In the genomic region with DNA sequence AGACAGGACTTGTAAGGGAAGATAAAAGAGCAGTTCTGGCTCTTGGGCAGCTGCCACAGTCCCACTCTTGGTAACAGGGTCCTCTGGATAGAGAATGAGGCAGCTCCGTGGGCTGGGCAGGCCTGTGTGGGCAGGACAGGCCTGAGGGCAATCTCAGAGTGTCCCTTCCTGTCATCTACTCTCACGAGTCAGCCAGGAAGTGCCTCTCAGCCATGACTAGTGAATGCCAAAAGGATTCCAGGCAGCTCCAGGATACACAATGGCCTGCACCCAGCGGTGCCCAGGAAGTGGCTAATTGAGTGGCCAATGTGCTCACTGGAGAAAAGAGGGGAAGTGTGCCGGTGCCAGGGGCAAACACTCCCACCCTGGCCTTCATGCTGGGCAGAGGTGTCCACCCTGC, we compare ENCODE assay signal across 9 mouse cellular contexts. TPM values are rescaled to one million over a fixed set of nuclear protein-coding genes. Genes with fewer than 3 reads are reported as not detected.
DNase-seq lines count a peak whose midpoint lies in the region; ATAC-seq lines count a peak whose summit lies in the region.
"Had no signal": no experiment of that assay in that cellular context is flagged by ENCODE, and none has a peak within 500 bp of the region (broad histone marks: within the 10 kb centered on the region; RNA-seq: fewer than 3 reads in every experiment).

No protein-coding gene starts in this region.

- intact Hi-C loops in gastrocnemius, postnatal 36 days (cut with DNase I) = no loop called here

- no peaks in the 10 kb centered on the region for H3K9me3 ChIP-seq in liver, embryonic 12.5 days (replicated peaks)
- no peaks in the 10 kb centered on the region for H3K9me3 ChIP-seq in forebrain, embryonic 16.5 days (ENCODE audit: control insufficient read depth, low read length)
- no peaks in the 10 kb centered on the region for H3K9me3 ChIP-seq in hindbrain, embryonic 16.5 days (ENCODE audit: control insufficient read depth, low read length)
- no peaks in the 10 kb centered on the region for H3K9me3 ChIP-seq in midbrain, embryonic 16.5 days (replicated peaks; ENCODE audit: control insufficient read depth, low read length, poor library complexity, severe bottlenecking)

- WGBS in liver, embryonic 12.5 days (ENCODE audit: insufficient replicate concordance) = 19% methylated on average over 4 of the region's 4 CpGs
- 31% methylated on average over 4 of the region's 4 CpGs for WGBS in forebrain, embryonic 16.5 days
- 44% methylated on average over 4 of the region's 4 CpGs for WGBS in hindbrain, embryonic 16.5 days
- 48% methylated on average over 4 of the region's 4 CpGs for WGBS in midbrain, embryonic 16.5 days

- no peaks in the 10 kb centered on the region for H3K36me3 ChIP-seq in liver, embryonic 12.5 days
- H3K36me3 ChIP-seq in forebrain, embryonic 16.5 days (ENCODE audit: control insufficient read depth, insufficient read depth) = no peaks in the 10 kb centered on the region
- H3K36me3 ChIP-seq in hindbrain, embryonic 16.5 days (ENCODE audit: control insufficient read depth, insufficient read depth, low read length) = no peaks in the 10 kb centered on the region
- H3K36me3 ChIP-seq in midbrain, embryonic 16.5 days (ENCODE audit: control insufficient read depth, insufficient read depth, low read length) = no peaks in the 10 kb centered on the region

- DNase-seq in liver = no peak
- no peak for DNase-seq in gastrocnemius, postnatal 36 days
- DNase-seq in urinary bladder, postnatal 14 days (ENCODE audit: low spot score) = no peak
- no peak for DNase-seq in ovary, postnatal 14 days (ENCODE audit: low spot score)

- H3K9ac ChIP-seq in liver, embryonic 12.5 days = no peak overlapping the region
- no peak overlapping the region for H3K9ac ChIP-seq in forebrain, embryonic 16.5 days (replicated peaks; ENCODE audit: low read depth, low read length)
- no peak overlapping the region for H3K9ac ChIP-seq in hindbrain, embryonic 16.5 days (ENCODE audit: low read depth, low read length)
- no peak overlapping the region; the same call in 1 of the 2 replicates for H3K9ac ChIP-seq in midbrain, embryonic 16.5 days (ENCODE audit: low read depth, low read length)

- H3K27me3 ChIP-seq in liver, embryonic 12.5 days (replicated peaks) = peaks cover 3% of the 10 kb centered on the region; the same call in 1 of the 2 replicates
- no peaks in the 10 kb centered on the region for H3K27me3 ChIP-seq in forebrain, embryonic 16.5 days (replicated peaks; ENCODE audit: control insufficient read depth, insufficient read depth, low read length)
- no peaks in the 10 kb centered on the region for H3K27me3 ChIP-seq in hindbrain, embryonic 16.5 days (replicated peaks; ENCODE audit: control insufficient read depth, insufficient read depth, low read length)
- no peaks in the 10 kb centered on the region for H3K27me3 ChIP-seq in midbrain, embryonic 16.5 days (ENCODE audit: control insufficient read depth, insufficient read depth, low read depth, low read length)

- 0 out of 2 replicates have a peak overlapping the region, but pooled peaks have one; percentile 43 for H3K27ac ChIP-seq in liver, embryonic 12.5 days
- H3K27ac ChIP-seq in forebrain, embryonic 16.5 days (ENCODE audit: low read length) = no peak overlapping the region
- H3K27ac ChIP-seq in hindbrain, embryonic 16.5 days (ENCODE audit: low read depth, low read length) = peak overlapping the region; percentile 49; the same call in 1 of the 2 replicates
- H3K27ac ChIP-seq in midbrain, embryonic 16.5 days (ENCODE audit: low read length) = peak overlapping the region; percentile 54

- H3K4me1 ChIP-seq in liver, embryonic 12.5 days = peaks cover 22% of the 10 kb centered on the region
- H3K4me1 ChIP-seq in forebrain, embryonic 16.5 days (replicated peaks; ENCODE audit: control insufficient read depth, insufficient read depth, low read length) = peaks cover 19% of the 10 kb centered on the region
- peaks cover 17% of the 10 kb centered on the region for H3K4me1 ChIP-seq in hindbrain, embryonic 16.5 days (ENCODE audit: control insufficient read depth, insufficient read depth, low read depth, low read length)
- H3K4me1 ChIP-seq in midbrain, embryonic 16.5 days (ENCODE audit: control insufficient read depth, insufficient read depth, low read length) = peaks cover 13% of the 10 kb centered on the region

- no peak overlapping the region for H3K4me3 ChIP-seq in liver, embryonic 12.5 days
- H3K4me3 ChIP-seq in forebrain, embryonic 16.5 days (replicated peaks; ENCODE audit: low read length) = no peak overlapping the region
- H3K4me3 ChIP-seq in hindbrain, embryonic 16.5 days (ENCODE audit: low read length) = no peak overlapping the region
- H3K4me3 ChIP-seq in midbrain, embryonic 16.5 days (ENCODE audit: low read depth, low read length) = no peak overlapping the region
- H3K4me3 ChIP-seq: erythroblast, embryonic 14.5 days had no signal

- no peak overlapping the region for H3K4me2 ChIP-seq in liver, embryonic 12.5 days
- no peak overlapping the region for H3K4me2 ChIP-seq in forebrain, embryonic 16.5 days (ENCODE audit: low read length)
- H3K4me2 ChIP-seq in hindbrain, embryonic 16.5 days (ENCODE audit: low read length) = no peak overlapping the region
- H3K4me2 ChIP-seq in midbrain, embryonic 16.5 days (ENCODE audit: low read length) = no peak overlapping the region

- ATAC-seq in liver, embryonic 12.5 days = no peak
- peak; percentile 12; the same call in 1 of the 2 replicates for ATAC-seq in forebrain, embryonic 16.5 days
- ATAC-seq in hindbrain, embryonic 16.5 days = peak; percentile 64
- ATAC-seq in midbrain, embryonic 16.5 days = no peak

RNA-seq across cellular contexts. Expression of a gene that starts 7.4 kb away (rescaled TPM):
- polyA plus RNA-seq in liver, embryonic 12.5 days (2016; fragmentation: Nextera tagmentation; extraction: Ambion mirVana) = 0.37 and 0.49 TPM in 2 replicates
- polyA plus RNA-seq in forebrain, embryonic 16.5 days (2015; fragmentation: Nextera tagmentation; extraction: Ambion mirVana) = 21.6 and 28.1 TPM in 2 replicates
- 35.6 and 46.6 TPM in 2 replicates for polyA plus RNA-seq in hindbrain, embryonic 16.5 days (2015; fragmentation: Nextera tagmentation; extraction: Ambion mirVana)
- polyA plus RNA-seq in midbrain, embryonic 16.5 days (2015; fragmentation: Nextera tagmentation; extraction: Ambion mirVana) = 42.3 and 46.5 TPM in 2 replicates
- 1 to 10 TPM; 3.2 to 4.1 TPM for total RNA-seq in gastrocnemius, postnatal 36 days (2021)

RNA-seq across cellular contexts. Expression of a gene that starts 47.0 kb away (rescaled TPM):
- polyA plus RNA-seq in liver, embryonic 12.5 days (2016; fragmentation: Nextera tagmentation; extraction: Ambion mirVana) = 10.5 and 11.4 TPM in 2 replicates
- polyA plus RNA-seq in forebrain, embryonic 16.5 days (2015; fragmentation: Nextera tagmentation; extraction: Ambion mirVana) = 32.9 and 33.8 TPM in 2 replicates
- polyA plus RNA-seq in hindbrain, embryonic 16.5 days (2015; fragmentation: Nextera tagmentation; extraction: Ambion mirVana) = 24.2 and 27.3 TPM in 2 replicates
- 29.5 and 30.4 TPM in 2 replicates for polyA plus RNA-seq in midbrain, embryonic 16.5 days (2015; fragmentation: Nextera tagmentation; extraction: Ambion mirVana)
- 1 to 10 TPM; 6.6 to 8.0 TPM for total RNA-seq in gastrocnemius, postnatal 36 days (2021)

RNA-seq across cellular contexts. Expression of a gene that starts 59.0 kb away (rescaled TPM):
- polyA plus RNA-seq in liver, embryonic 12.5 days (2016; fragmentation: Nextera tagmentation; extraction: Ambion mirVana) = 9.3 and 11.3 TPM in 2 replicates
- polyA plus RNA-seq in forebrain, embryonic 16.5 days (2015; fragmentation: Nextera tagmentation; extraction: Ambion mirVana) = 16.6 and 21.7 TPM in 2 replicates
- 20.5 and 22.9 TPM in 2 replicates for polyA plus RNA-seq in hindbrain, embryonic 16.5 days (2015; fragmentation: Nextera tagmentation; extraction: Ambion mirVana)
- polyA plus RNA-seq in midbrain, embryonic 16.5 days (2015; fragmentation: Nextera tagmentation; extraction: Ambion mirVana) = 20.7 and 21.3 TPM in 2 replicates
- total RNA-seq in gastrocnemius, postnatal 36 days (2021) = 1 to 10 TPM; 4.2 to 5.6 TPM

RNA-seq across cellular contexts. Expression of a gene that starts 59.1 kb away (rescaled TPM):
- 64.4 and 68.1 TPM in 2 replicates for polyA plus RNA-seq in liver, embryonic 12.5 days (2016; fragmentation: Nextera tagmentation; extraction: Ambion mirVana)
- 49.4 and 53.3 TPM in 2 replicates for polyA plus RNA-seq in forebrain, embryonic 16.5 days (2015; fragmentation: Nextera tagmentation; extraction: Ambion mirVana)
- polyA plus RNA-seq in hindbrain, embryonic 16.5 days (2015; fragmentation: Nextera tagmentation; extraction: Ambion mirVana) = 47.1 and 62.7 TPM in 2 replicates
- polyA plus RNA-seq in midbrain, embryonic 16.5 days (2015; fragmentation: Nextera tagmentation; extraction: Ambion mirVana) = 41.4 and 46.8 TPM in 2 replicates
- 10 to 100 TPM; 32.1 to 32.9 TPM for total RNA-seq in gastrocnemius, postnatal 36 days (2021)

Comparison
In these comparisons a context has a peak if more than half of its experiments do, and no peak if none do; other contexts are left out.
1. ATAC-seq: peak in forebrain, embryonic 16.5 days (single experiment) and hindbrain, embryonic 16.5 days (single experiment); none in liver, embryonic 12.5 days (single experiment) and midbrain, embryonic 16.5 days (single experiment).
2. RNA of a gene that starts 7.4 kb away (polyA plus RNA-seq): 42.3 to 46.5 TPM in midbrain, embryonic 16.5 days, 35.6 to 46.6 TPM in hindbrain, embryonic 16.5 days and 21.6 to 28.1 TPM in forebrain, embryonic 16.5 days; 0.37 to 0.49 TPM in liver, embryonic 12.5 days; every median in the first group is over 10 times any median in the second.